Mouse (Mus musculus) CH12.LX (cell line): ENCODE measurements at regions not wholly inside any gene's neighbourhood (a gene's known extent, or its start where the extent isn't known, plus 50 kb on each side); places are given as distances from the start of the nearest gene placed in this dataset.

Experiments
- DNase-seq: peaks from one replicate; pipeline ENCODE4 v3.0.0-alpha.2; 2013; ENCODE audit errors: extremely low read depth
- H3K27ac ChIP-seq: 2 replicates; pipeline ENCODE4 v1.5.1; 2012; ENCODE audit warnings: low read depth, mild to moderate bottlenecking, control low read depth, moderate library complexity; ENCODE audit not compliant: insufficient read depth
- H3K27me3 ChIP-seq: replicated peaks from 2 replicates; pipeline ENCODE3; 2012; ENCODE audit warnings: inconsistent platforms
- H3K36me3 ChIP-seq, 2 experiments: replicated peaks in 1 of 2; 2 replicates each; pipeline versions ENCODE3 to v1.6.1; 2012; ENCODE audit warnings: inconsistent platforms in 1 of 2, low read length in 1 of 2, mild to moderate bottlenecking in 1 of 2, mixed read lengths in 1 of 2, moderate library complexity in 1 of 2; ENCODE audit not compliant: control insufficient read depth in 1 of 2, insufficient read depth in 1 of 2
- H3K4me1 ChIP-seq, 2 experiments: 2 replicates each; pipeline ENCODE4 v1.6.1; 2012; ENCODE audit warnings: inconsistent platforms in 1 of 2, moderate library complexity in 1 of 2; ENCODE audit not compliant: insufficient read depth in 2 of 2, control insufficient read depth in 1 of 2
- H3K4me2 ChIP-seq: 2 replicates; pipeline ENCODE4 v1.6.1; 2012; ENCODE audit warnings: low read depth, mild to moderate bottlenecking, control low read depth; ENCODE audit not compliant: poor library complexity, insufficient read depth, severe bottlenecking
- H3K4me3 ChIP-seq, 3 experiments: fragments of 150-350 bp in 1 of 3; sonication (generic) in 1 of 3; replicated peaks in 1 of 3; 2 replicates each; pipeline versions ENCODE3 to v1.5.1; 2011 to 2012; ENCODE audit warnings: low read depth in 2 of 3, low read length in 2 of 3, mild to moderate bottlenecking in 2 of 3, moderate library complexity in 2 of 3, control low read depth in 1 of 3, improper control_type of control experiment in 1 of 3, inconsistent platforms in 1 of 3, mixed read lengths in 1 of 3; ENCODE audit not compliant: poor library complexity in 1 of 3
- H3K79me2 ChIP-seq: replicated peaks from 2 replicates; pipeline ENCODE4 v1.6.1; 2012; ENCODE audit warnings: mild to moderate bottlenecking, moderate library complexity; ENCODE audit not compliant: control insufficient read depth, poor library complexity, insufficient read depth, severe bottlenecking; ENCODE audit errors: extremely low read depth
- H3K9ac ChIP-seq: 2 replicates; pipeline ENCODE4 v1.6.1; 2012; ENCODE audit warnings: low read depth, mild to moderate bottlenecking, control low read depth, moderate library complexity; ENCODE audit not compliant: insufficient read depth
- H3K9me3 ChIP-seq: replicated peaks from 2 replicates; pipeline ENCODE3; 2012; ENCODE audit warnings: low read length, inconsistent platforms, mixed read lengths
- BHLHE40 ChIP-seq: IDR thresholded peaks from 2 replicates; pipeline ENCODE4 v1.6.1; 2011; ENCODE audit warnings: mild to moderate bottlenecking, low read depth, low read length, improper control_type of control experiment
- CTCF ChIP-seq, 2 experiments: IDR thresholded peaks in 1 of 2; conservative IDR thresholded peaks in 1 of 2; 2 replicates each; pipeline ENCODE4 v1.5.1; 2011 to 2012; ENCODE audit warnings: low read depth in 2 of 2, low read length in 2 of 2, improper control_type of control experiment in 1 of 2, inconsistent platforms in 1 of 2, mild to moderate bottlenecking in 1 of 2, moderate library complexity in 1 of 2
- ELF1 ChIP-seq: IDR thresholded peaks from 2 replicates; pipeline ENCODE4 v1.6.1; 2014; ENCODE audit warnings: low read depth, mild to moderate bottlenecking, inconsistent platforms, low read length, improper control_type of control experiment
- EP300 ChIP-seq: IDR thresholded peaks from 2 replicates; pipeline ENCODE4 v1.6.1; 2011; ENCODE audit warnings: low read length, improper control_type of control experiment
- ETS1 ChIP-seq: conservative IDR thresholded peaks from 2 replicates; pipeline ENCODE4 v1.6.1; 2012; ENCODE audit warnings: low read depth, mild to moderate bottlenecking, inconsistent platforms, low read length, improper control_type of control experiment, moderate library complexity
- GABPA ChIP-seq: IDR thresholded peaks from 2 replicates; pipeline ENCODE4 v1.6.1; 2012; ENCODE audit warnings: low read depth, low read length, improper control_type of control experiment, inconsistent platforms; ENCODE audit not compliant: insufficient replicate concordance
- IRF4 ChIP-seq: IDR thresholded peaks from 2 replicates; pipeline ENCODE4 v1.6.1; 2014; ENCODE audit warnings: low read depth, mild to moderate bottlenecking, inconsistent platforms, low read length, improper control_type of control experiment
- JUND ChIP-seq: conservative IDR thresholded peaks from 2 replicates; pipeline ENCODE4 v1.6.1; 2011; ENCODE audit warnings: low read depth, low read length, improper control_type of control experiment
- MAFK ChIP-seq: IDR thresholded peaks from 2 replicates; pipeline ENCODE4 v1.6.1; 2011; ENCODE audit warnings: low read length, improper control_type of control experiment; ENCODE audit not compliant: insufficient replicate concordance
- MXI1 ChIP-seq: IDR thresholded peaks from 2 replicates; pipeline ENCODE4 v1.6.1; 2011; ENCODE audit warnings: mild to moderate bottlenecking, low read depth, low read length, improper control_type of control experiment
- NELFE ChIP-seq: IDR thresholded peaks from 2 replicates; pipeline ENCODE4 v1.6.1; 2011; ENCODE audit warnings: low read depth, low read length, improper control_type of control experiment
- NRF1 ChIP-seq: IDR thresholded peaks from 2 replicates; pipeline ENCODE4 v1.6.1; 2014; ENCODE audit warnings: low read depth, mild to moderate bottlenecking, inconsistent platforms, low read length, improper control_type of control experiment, moderate library complexity
- PAX5 ChIP-seq: IDR thresholded peaks from 2 replicates; pipeline ENCODE4 v1.6.1; 2012; ENCODE audit warnings: low read length, inconsistent platforms, mixed read lengths
- SIN3A ChIP-seq: IDR thresholded peaks from 2 replicates; pipeline ENCODE4 v1.6.1; 2012; ENCODE audit warnings: low read length, improper control_type of control experiment, inconsistent platforms
- SMC3 ChIP-seq: IDR thresholded peaks from 2 replicates; pipeline ENCODE4 v1.6.1; 2011; ENCODE audit warnings: low read depth, low read length, improper control_type of control experiment
- TBP ChIP-seq: conservative IDR thresholded peaks from 2 replicates; pipeline ENCODE4 v1.6.1; 2011; ENCODE audit warnings: low read depth, low read length, improper control_type of control experiment
- TCF12 ChIP-seq: IDR thresholded peaks from 2 replicates; pipeline ENCODE4 v1.6.1; 2014; ENCODE audit warnings: low read depth, mild to moderate bottlenecking, inconsistent platforms, low read length, improper control_type of control experiment
- UBTF ChIP-seq: IDR thresholded peaks from 2 replicates; pipeline ENCODE4 v1.6.1; 2012; ENCODE audit warnings: low read depth, mild to moderate bottlenecking, inconsistent platforms, low read length, improper control_type of control experiment, moderate library complexity
- USF1 ChIP-seq: IDR thresholded peaks from 2 replicates; pipeline ENCODE4 v1.6.1; 2014; ENCODE audit warnings: low read depth, mild to moderate bottlenecking, inconsistent platforms, low read length, improper control_type of control experiment
- ZC3H11A ChIP-seq: IDR thresholded peaks from 2 replicates; pipeline ENCODE4 v1.6.1; 2012; ENCODE audit warnings: low read depth, mild to moderate bottlenecking, inconsistent platforms, low read length, improper control_type of control experiment
- ZNF384 ChIP-seq: IDR thresholded peaks from 2 replicates; pipeline ENCODE4 v1.6.1; 2012; ENCODE audit warnings: low read depth, low read length, improper control_type of control experiment, inconsistent platforms
- dilution Hi-C: fragments of 300-500 bp; cut with MboI; formaldehyde crosslinking; loops from 2 replicates; pipeline ENCODE4 v1.14.3; 2020; ENCODE audit warnings: low sequenced_read_pairs; ENCODE audit not compliant: extremely low pct_unique_long_range_greater_than_20kb, extremely low pct_ligation_motif_present
- in situ Hi-C: fragments of 300-500 bp; cut with MboI; formaldehyde crosslinking; loops from 3 replicates; pipeline ENCODE4 v1.14.3; 2019; ENCODE audit warnings: low sequenced_read_pairs, low pct_ligation_motif_present, low pct_unique_long_range_greater_than_20kb, mixed read lengths

DNA sequence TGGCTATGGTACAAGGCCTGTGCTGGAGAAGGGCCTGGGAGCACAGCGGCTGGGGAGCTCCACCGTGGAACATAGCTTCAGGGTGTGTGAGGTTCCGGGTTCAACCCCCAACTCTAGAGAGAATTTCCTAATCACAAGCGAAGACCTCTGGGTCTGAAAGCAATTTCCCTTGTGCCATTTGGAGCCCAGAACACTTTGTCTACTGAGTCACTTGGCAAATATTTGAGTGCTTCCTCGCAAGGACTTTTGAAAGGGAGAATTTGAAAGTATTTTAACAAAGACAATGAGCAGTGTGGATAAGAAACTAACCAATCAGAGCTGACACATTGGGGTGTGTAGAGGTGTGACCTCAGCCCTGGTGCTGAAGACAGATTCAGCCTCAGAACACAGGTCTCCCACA is 80.9 kb downstream of the Rhob start:
- TF ChIP-seq JUND (no peak), PAX5 (no peak), EP300 (no peak), TBP (no peak), SIN3A (no peak), TCF12 (no peak), SMC3 (no peak), IRF4 (no peak), ZC3H11A (no peak), UBTF (no peak), MXI1 (no peak), USF1 (no peak), ELF1 (no peak), NRF1 (no peak), BHLHE40 (no peak), CTCF (conservative IDR thresholded peaks at IDR 0.05 in 1 of 2, IDR thresholded peaks at IDR 0.05 in 1 of 2; ENCODE audit: low read depth in 2 of 2, low read length in 2 of 2) (no peak), MAFK (no peak), NELFE (no peak), ETS1 (no peak)
- Histone ChIP-seq H3K4me1 (peaks cover 0 to 9% of the 10 kb centered on the region in 2 experiments; a peak in 2 of 4 replicates), H3K79me2 (no peaks in the 10 kb centered on the region), H3K9ac (no peak overlapping the region), H3K27ac (no peak overlapping the region), H3K36me3 (no peaks in the 10 kb centered on the region), H3K9me3 (peaks cover 4% of the 10 kb centered on the region), H3K27me3 (no peaks in the 10 kb centered on the region), H3K4me2 (no peak overlapping the region), H3K4me3 (no peak overlapping the region)
- no peak for DNase-seq
- in situ Hi-C loops = no loop called here
- dilution Hi-C loops = no loop called here

DNA sequence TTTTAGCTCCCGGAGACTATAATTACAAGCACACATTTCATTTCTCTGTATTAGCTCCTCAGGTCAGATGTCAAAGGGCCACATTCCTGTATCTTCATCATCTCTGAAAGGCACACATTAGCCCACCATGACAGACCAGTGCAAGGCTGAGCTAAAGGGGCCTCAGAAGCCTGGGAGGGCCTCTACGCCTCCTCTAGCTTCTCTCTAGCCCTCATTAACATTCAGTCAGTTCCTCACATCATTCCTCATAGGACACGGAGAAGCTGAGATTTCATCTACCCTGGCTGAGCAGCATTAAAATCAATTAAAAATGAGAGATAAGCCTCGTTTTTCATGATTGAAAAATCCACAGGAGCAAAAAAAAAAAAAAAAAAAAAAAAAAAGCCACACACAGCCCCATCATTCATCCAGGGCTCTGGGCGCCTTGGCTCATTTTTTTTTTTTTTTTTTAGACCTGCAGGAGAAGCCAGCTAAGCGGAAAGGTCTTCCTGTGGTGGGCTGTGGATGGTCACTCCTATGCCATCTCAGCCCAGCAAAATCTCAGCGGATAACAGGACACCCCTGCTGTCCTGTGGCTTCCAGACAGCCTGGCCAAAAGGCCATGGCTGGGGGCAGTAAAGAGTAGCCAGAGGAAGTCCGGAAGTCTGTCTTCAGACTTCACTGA is 82.5 kb downstream of the Rhob start:
- TF ChIP-seq ZNF384 (0 out of 2 replicates have a peak, but pooled peaks have one; percentile 13), GABPA (no peak)
- TF ChIP-seq, all 38 proteins: peak for 1
- Histone ChIP-seq H3K9me3 (peaks cover 4% of the 10 kb centered on the region), H3K79me2 (no peaks in the 10 kb centered on the region), H3K4me1 (peaks cover 0 to 13% of the 10 kb centered on the region in 2 experiments; a peak in 2 of 4 replicates), H3K27me3 (no peaks in the 10 kb centered on the region), H3K4me2 (no peak overlapping the region), H3K9ac (no peak overlapping the region), H3K4me3 (no peak overlapping the region), H3K27ac (no peak overlapping the region), H3K36me3 (no peaks in the 10 kb centered on the region)
- DNase-seq = no peak
- in situ Hi-C loops (no loop called here), dilution Hi-C loops (no loop called here)
